Mouse (Mus musculus) heart, adult 2 months (tissue): ENCODE data around the gene Naglu.

Experiments used
- EP300 ChIP-seq: fragments of 200-500 bp; IDR thresholded peaks from 2 replicates; pipeline ENCODE4 v1.6.1; 2011; ENCODE audit warnings: low read depth, low read length, control low read depth; ENCODE audit not compliant: insufficient read depth
- POLR2A ChIP-seq: fragments of 200-500 bp; IDR thresholded peaks from 2 replicates; pipeline ENCODE4 v1.6.1; 2011; ENCODE audit warnings: mild to moderate bottlenecking, low read depth, low read length, control low read depth; ENCODE audit not compliant: insufficient read depth

DNA sequence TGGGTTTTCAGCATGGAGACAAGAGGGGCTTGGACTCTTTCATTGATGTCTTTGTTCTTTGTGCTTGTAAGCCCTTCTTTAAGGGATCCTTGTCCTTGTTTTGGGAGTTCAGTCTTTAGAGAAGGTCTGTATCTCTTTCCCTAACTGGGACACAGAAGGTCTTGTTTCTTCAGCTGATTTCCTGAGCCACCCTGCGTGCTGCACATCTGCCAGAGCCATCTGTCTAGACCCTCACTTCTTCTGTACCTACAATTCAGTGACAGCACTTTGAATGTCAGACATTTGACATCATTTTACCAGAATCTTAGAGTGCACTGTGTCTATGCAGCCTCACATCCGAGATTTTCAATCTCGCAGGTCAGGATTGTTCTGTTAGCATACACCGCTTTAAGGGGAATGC is 24.0 kb upstream of the Naglu start:
- TF ChIP-seq POLR2A = no peak
- no peak for TF ChIP-seq EP300
